Mouse (Mus musculus): ENCODE results near the gene Dgkh.

DNA sequence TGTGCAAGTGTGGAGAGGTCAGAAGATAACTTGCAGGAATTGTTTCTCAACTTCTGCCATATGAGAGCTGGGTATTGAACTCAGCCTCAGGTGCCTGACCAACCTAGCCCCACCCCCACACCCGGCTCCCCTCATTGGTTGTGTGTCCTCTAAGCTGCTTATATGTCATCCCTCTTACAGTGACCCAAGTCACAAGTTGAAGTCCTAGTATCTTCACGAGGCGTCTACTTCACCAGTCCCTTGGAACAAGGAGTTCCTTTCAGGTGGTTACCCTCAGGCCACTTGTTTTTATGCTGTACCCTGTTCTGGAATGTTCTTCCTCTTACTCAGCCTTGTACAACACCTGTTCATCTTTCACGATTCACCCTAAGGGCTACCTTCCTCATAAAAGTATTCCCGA, 2.0 kb upstream of the Dgkh start:
- no peak for TF ChIP-seq POLR2A (IDR thresholded peaks at IDR 0.05; ENCODE audit: borderline replicate concordance, extremely low read depth, low read depth, low read length)
- no peak for TF ChIP-seq CTCF (IDR thresholded peaks at IDR 0.05; ENCODE audit: insufficient read depth, low read length)

Data from lung, adult 2 months (tissue).